Mouse (Mus musculus) naive thymus-derived CD4-positive, alpha-beta T cell, adult 2 months (primary cell): ENCODE measurements around the gene Nol9.
A peak's percentile ranks its signal among the peaks of the same experiment; 100 is the strongest.

Experiments
- DNase-seq: peaks from one replicate; pipeline ENCODE4 v3.0.0-alpha.2; 2011; ENCODE audit warnings: low read depth

Nol9 gene

GRCm38 (mm10) chr4:152062390-152063110 lies 23.4 kb downstream of the Nol9 start:
- DNase-seq: no peak

- DNase-seq: no peak
These were observed 28.2 kb downstream of the Nol9 start for GRCm38 (mm10) chr4:152067280-152067679.

- no peak for DNase-seq
These were observed 29.1 kb downstream of the Nol9 start for GRCm38 (mm10) chr4:152068166-152068724.

DNA sequence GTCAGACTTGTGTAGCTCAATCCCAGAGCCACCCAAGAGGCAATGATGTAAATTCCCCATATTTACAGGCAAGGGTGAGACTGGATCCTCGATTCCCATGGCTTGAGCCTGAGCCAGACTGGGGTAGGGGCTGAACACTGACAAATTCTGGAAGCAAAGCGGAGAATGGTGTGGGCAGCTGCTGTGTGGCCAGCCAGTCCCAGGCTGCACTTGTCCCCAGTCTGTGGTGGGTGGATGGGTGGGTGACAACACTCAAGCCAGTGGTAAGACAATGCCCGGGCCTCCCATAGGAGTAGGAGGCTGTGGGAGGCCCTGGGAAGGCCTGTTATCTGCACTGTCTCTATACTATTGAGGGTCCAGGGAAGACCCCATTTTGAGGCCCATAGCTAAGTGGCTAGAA lies 30.1 kb downstream of the Nol9 start:
- no peak for DNase-seq

DNA sequence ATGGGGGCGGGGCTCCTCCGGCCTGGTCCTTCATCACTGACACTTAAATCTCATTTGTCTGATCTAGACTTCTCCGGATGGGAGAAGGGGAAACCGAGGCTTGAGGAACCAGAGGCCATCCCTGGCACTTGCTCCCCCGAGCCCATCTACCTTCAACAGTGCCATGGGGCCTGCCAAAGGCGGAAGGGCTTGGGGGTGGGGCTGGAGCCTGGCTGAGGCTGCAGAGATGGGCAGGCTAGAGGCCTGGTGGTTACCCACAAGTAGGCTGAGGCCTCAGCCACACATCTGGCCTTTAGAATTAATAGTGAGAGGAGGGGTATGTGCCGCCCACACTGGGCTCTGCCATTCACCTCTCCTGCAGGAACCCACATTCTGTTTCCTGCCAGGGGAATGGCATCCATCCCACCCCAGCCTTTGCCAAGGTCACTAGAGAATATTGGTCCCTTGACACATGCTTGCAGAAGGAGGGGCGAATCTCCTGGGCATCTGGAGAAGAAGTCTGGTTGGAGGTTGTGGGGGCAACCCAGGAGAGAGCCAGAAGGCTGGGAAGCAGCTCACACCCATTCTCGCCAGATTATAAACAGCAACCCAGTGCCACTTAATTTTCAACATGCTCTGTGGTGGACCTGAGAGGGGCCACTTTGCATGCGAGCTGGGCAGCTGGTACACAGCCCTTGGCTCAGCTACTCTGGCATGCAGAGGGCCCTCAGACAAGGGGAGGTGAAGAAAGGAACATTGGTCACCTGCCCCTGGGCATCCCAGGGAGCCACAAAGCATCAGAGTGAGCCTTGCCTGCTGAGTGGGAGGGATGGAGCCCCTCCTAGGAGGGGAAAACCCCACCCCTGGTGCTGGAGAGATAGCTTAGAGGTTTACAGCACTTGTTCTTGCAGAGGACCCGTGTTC lies 31.6 kb downstream of the Nol9 start:
- DNase-seq: no peak

DNA sequence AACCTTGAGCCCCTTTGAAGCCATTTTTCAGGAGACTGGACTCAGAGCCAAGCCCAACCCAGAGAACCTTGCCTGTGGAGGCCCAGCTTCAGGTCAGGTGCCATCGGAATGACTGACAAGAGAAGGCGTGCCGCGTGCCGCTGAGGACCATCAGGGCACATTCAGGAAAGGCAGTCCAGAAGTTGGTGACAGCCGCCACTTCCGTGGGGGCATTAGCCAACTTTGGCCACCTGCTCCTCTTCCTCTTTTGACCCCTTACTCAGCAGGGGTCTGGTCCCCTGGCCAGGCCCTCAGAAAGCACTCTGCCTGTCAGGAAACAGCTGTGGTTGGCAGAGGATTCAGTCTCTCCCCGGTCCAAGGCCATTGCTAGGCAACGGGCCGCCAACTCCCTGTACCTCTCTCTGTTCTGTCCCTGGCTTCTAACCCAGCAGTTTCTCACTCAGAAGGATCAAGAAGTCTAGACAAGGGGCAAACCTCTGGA lies 33.0 kb downstream of the Nol9 start, which contains the start of gene Plekhg5:
Plekhg5 (plus strand) TSS at position 378 of the 481 bp plus-strand sequence.
- DNase-seq: no peak

DNA sequence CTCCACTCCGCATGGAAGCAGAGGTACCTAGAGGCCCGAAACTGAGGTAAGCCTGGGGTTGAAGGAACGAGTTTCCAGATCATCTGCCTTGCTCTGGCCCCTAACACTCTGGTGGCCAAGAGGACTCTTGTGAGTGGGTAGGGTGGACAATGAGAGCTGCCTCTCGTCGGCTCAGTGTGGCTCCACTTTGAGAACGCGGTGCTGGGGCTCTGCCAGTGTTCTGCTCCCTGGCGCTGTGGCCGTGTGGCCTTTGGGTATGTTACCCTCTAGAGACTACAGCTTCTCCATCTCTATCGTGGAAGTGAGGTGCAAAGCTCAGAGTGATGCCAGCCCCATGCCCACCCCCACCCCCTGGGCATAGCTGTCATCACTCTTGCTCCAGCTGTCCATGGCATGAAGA lies 33.5 kb downstream of the Nol9 start:
- DNase-seq: no peak

- DNase-seq: no peak
These were observed 34.6 kb downstream of the Nol9 start for GRCm38 (mm10) chr4:152073715-152074114.

GRCm38 (mm10) chr4:152074548-152074947 lies 35.4 kb downstream of the Nol9 start:
- DNase-seq: no peak

- no peak for DNase-seq
These were observed 38.1 kb downstream of the Nol9 start for GRCm38 (mm10) chr4:152077191-152077590.

DNA sequence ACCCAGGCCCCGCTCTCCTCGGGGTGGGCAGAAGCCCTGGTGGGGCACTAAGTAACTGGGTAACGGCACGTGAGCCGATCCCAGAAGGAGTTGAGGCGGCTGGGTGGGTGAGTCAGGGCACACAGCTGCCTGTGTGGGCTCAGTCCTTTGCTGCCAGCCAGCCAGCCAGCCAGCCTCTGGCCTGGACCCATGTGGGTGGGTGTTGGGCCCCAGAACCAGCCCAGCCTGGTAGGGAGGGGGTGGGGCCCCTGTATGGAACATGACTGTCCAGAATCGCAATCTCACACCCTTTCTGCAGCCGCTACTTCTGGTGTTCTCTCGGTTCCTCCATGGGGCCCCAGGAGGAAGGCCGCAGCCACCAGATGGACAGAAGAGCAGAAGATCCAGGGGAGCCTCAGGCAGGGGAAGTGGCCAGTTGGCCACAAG lies 39.0 kb downstream of the Nol9 start:
- no peak for DNase-seq

- no peak for DNase-seq
These were observed 40.1 kb downstream of the Nol9 start for GRCm38 (mm10) chr4:152079261-152079660.

DNA sequence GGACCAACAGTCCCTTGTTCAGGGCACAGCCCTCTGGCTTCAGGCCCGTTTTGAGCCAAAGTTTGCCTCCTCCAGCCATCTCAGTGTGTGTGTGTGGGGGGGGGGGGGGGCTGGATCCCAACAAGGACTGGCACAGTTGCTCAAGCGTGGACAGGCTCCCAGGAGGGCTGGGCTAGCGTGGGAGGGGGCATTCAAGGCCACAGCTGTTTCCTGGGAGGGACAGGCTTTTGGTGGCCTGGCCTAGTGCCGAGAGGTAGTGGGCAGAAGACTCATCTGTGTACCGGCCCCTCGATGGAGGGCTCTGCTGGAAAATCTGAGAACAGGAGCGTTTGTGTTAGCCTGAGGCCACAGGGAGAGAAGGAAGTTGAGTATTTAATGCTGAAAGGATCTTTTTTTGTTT lies 40.8 kb downstream of the Nol9 start:
- DNase-seq: no peak

DNA sequence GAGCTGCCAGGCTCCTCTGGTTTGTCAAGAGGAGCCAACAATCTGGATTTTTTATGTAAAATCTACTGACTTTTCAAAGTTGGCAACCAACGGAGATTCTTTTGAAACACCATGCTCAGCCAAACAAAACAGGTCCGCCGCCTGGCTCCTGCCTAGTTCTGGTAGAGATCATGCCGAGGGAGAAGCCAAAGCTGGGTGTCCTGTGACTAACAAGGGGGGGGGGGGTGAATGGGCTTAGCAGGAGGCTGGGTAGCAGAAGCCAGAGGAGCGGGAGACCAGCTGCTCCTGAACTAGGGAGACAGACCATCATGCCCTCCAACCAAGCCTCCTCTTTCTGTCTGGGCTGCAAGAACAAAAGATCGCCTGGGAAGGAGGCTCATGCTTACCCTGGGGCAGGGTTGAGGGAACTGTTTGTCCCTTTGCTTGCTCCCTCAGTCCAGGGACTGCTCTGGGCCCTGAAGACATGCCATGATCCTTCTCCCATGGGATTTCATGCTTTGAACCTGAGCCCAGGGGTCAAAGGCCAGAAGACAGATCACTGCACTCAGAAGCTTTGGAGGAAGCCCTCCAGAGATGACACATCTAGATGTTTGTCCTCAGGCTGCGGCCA lies 44.6 kb downstream of the Nol9 start:
- no peak for DNase-seq

DNA sequence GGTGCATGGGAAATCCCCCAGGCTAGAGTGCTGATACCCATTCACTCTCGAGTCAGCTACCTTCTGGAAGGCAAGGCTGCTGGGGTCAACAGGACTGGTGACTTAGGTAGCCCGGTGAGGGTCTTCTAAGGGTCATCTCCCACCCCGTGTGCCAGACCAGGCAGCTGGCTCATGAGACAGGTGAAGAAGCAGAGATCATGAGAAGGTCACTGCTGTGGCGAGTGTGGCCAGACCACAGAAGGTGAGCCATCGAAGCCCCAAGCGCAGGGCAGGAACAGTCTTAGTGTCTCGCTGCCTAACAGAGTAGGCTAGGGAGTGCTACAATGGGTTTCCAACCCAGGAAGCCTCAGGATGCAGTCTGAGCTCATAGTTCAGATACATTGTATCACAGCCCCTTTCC lies 45.5 kb downstream of the Nol9 start:
- DNase-seq: no peak

GRCm38 (mm10) chr4:152086505-152087210 lies 47.5 kb downstream of the Nol9 start:
- DNase-seq: peak; percentile 67

GRCm38 (mm10) chr4:152087211-152088081 lies 48.3 kb downstream of the Nol9 start:
- no peak for DNase-seq

GRCm38 (mm10) chr4:152088133-152088532 lies 49.0 kb downstream of the Nol9 start:
- DNase-seq: no peak

- no peak for DNase-seq
These were observed 49.5 kb downstream of the Nol9 start for GRCm38 (mm10) chr4:152088556-152089120.

DNA sequence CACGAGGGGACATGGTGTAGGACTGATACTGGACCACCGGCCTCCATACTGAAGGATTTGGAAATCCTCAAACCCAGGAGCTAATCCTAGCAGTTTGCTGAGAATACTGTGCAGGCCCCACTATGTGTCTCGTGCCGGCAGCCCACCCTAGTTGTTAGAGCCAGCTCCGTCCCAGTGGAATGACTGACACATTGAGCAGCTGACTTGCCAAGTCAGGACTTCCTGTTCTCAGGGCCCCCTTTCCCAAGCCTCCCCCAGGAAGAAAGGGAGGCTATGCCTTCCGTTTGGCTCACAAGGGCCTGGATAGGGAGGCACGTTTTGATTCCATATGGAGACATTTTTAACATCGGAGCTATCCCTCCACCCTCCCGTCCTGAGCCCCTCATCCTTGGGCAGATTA lies 51.1 kb downstream of the Nol9 start:
- DNase-seq: no peak
